Mouse (Mus musculus) lung, embryonic 16.5 days (tissue): ENCODE measurements at regions not wholly inside any gene's neighbourhood (a gene's known extent, or its start where the extent isn't known, plus 50 kb on each side); places are given as distances from the start of the nearest gene placed in this dataset.

Source experiments
- ATAC-seq: fragments of 200-750 bp; cut with Nextera tagmentation; 2 replicates; pipeline ENCODE4 v1.8.0; 2017; ENCODE audit warnings: low read depth, mild to moderate bottlenecking, moderate library complexity
- H3K27ac ChIP-seq: fragments of 300-500 bp; sonication (generic); 2 replicates; pipeline ENCODE4 v1.5.1; 2014; ENCODE audit warnings: mild to moderate bottlenecking, control low read depth, low read length
- H3K27me3 ChIP-seq: fragments of 300-500 bp; sonication (generic); 2 replicates; pipeline ENCODE4 v1.6.1; 2014; ENCODE audit warnings: low read depth, low read length, mixed read lengths; ENCODE audit not compliant: control insufficient read depth, insufficient read depth
- H3K36me3 ChIP-seq: fragments of 300-500 bp; sonication (generic); 2 replicates; pipeline ENCODE4 v1.6.1; 2014; ENCODE audit warnings: low read length; ENCODE audit not compliant: control insufficient read depth, insufficient read depth
- H3K4me1 ChIP-seq: fragments of 300-500 bp; sonication (generic); replicated peaks from 2 replicates; pipeline ENCODE4 v1.6.1; 2014; ENCODE audit warnings: low read length, mixed read lengths; ENCODE audit not compliant: control insufficient read depth, insufficient read depth
- H3K4me2 ChIP-seq: fragments of 300-500 bp; sonication (generic); 2 replicates; pipeline ENCODE4 v1.6.1; 2014; ENCODE audit warnings: low read depth, low read length, control low read depth
- H3K4me3 ChIP-seq: fragments of 300-500 bp; sonication (generic); 2 replicates; pipeline ENCODE4 v1.5.1; 2014; ENCODE audit warnings: mild to moderate bottlenecking, low read length, control low read depth
- H3K9ac ChIP-seq: fragments of 300-500 bp; sonication (generic); 2 replicates; pipeline ENCODE4 v1.6.1; 2014; ENCODE audit warnings: low read length, control low read depth
- H3K9me3 ChIP-seq: fragments of 300-500 bp; sonication (generic); 2 replicates; pipeline ENCODE4 v1.6.1; 2016; ENCODE audit warnings: low read length; ENCODE audit not compliant: control insufficient read depth
- WGBS: fragments of 180-500 bp; shearing (Covaris S2); extraction: QIAGEN DNeasy Blood & Tissue Kit; methylation state at CpG from one replicate; pipeline ENCODE4 v1.1.7; 2014; 5-methylcytosine and 5-hydroxymethylcytosine counted together

DNA sequence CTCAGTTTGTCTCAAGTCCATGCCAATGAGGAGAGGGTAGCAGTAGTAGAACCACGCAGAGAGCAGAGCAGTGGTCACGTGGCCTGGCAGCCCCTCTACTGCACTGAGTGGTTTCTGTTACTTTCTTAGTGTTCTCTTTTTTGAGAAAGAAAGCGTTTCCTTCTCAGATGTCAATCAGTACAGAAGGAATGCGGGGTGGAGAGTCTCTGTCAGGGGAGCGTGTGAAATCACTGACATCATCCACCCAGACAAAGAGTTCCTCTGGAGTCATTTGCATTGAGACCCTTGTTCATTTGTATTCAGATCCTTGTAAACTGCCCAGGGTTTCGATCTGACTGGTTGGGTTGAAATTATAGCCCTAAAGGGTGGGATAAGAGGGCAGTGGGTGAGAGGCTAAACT is 85.8 kb upstream of the Nckap5 start:
- Histone ChIP-seq H3K4me3 (no peak overlapping the region), H3K9me3 (no peaks in the 10 kb centered on the region), H3K4me1 (peaks cover 21% of the 10 kb centered on the region), H3K27ac (no peak overlapping the region), H3K36me3 (no peaks in the 10 kb centered on the region), H3K4me2 (no peak overlapping the region), H3K27me3 (no peaks in the 10 kb centered on the region), H3K9ac (no peak overlapping the region)
- ATAC-seq = no peak
- WGBS = 68% methylated on average over 6 of the region's 6 CpGs

- peak overlapping the region; percentile 47 for H3K27ac ChIP-seq
- peak; percentile 93 for ATAC-seq
- H3K27me3 ChIP-seq = no peaks in the 10 kb centered on the region
- peaks cover 19% of the 10 kb centered on the region for H3K4me1 ChIP-seq
- H3K9ac ChIP-seq = no peak overlapping the region
- H3K4me2 ChIP-seq = peak overlapping the region; percentile 6; the same call in 1 of the 2 replicates
- H3K4me3 ChIP-seq = no peak overlapping the region
- H3K9me3 ChIP-seq = no peaks in the 10 kb centered on the region
- WGBS = 23% methylated on average over 12 of the region's 12 CpGs
- no peaks in the 10 kb centered on the region for H3K36me3 ChIP-seq
Measured at GRCm38 (mm10) chr1:126911277-126912060, 80.9 kb upstream of the Nckap5 start.

- Histone ChIP-seq H3K9me3 (no peaks in the 10 kb centered on the region), H3K36me3 (no peaks in the 10 kb centered on the region), H3K27me3 (no peaks in the 10 kb centered on the region), H3K4me1 (peaks cover 14% of the 10 kb centered on the region), H3K27ac (no peak overlapping the region), H3K4me2 (no peak overlapping the region), H3K9ac (no peak overlapping the region), H3K4me3 (no peak overlapping the region)
- WGBS = 78% methylated on average over 2 of the region's 2 CpGs
- ATAC-seq = no peak
Measured at GRCm38 (mm10) chr1:126907417-126907816, 76.8 kb upstream of the Nckap5 start.

DNA sequence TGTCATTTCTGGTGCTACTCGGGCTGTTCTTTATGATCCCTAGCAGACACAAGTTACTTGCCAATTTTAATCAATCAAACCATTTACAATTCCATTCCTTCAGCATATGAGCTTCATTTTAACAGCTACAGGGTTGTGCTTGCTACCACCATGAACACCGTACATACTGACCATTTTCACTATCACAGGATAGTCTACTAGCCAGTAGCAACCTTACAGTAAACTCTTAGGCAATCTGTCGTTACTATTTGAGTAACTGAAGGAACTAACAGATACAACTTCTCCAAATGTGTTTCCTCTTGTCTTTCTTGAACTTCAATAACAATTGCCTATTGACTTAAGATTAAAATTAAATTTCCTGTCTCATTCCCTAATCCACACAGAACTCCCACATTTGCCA is 67.9 kb upstream of the Nckap5 start:
- no peaks in the 10 kb centered on the region for H3K27me3 ChIP-seq
- no peak overlapping the region for H3K4me2 ChIP-seq
- H3K4me1 ChIP-seq = no peaks in the 10 kb centered on the region
- H3K9ac ChIP-seq = no peak overlapping the region
- no peaks in the 10 kb centered on the region for H3K9me3 ChIP-seq
- no peaks in the 10 kb centered on the region for H3K36me3 ChIP-seq
- no peak for ATAC-seq
- no peak overlapping the region for H3K4me3 ChIP-seq
- WGBS = 70% methylated on average over 3 of the region's 3 CpGs
- no peak overlapping the region for H3K27ac ChIP-seq

- H3K4me2 ChIP-seq = no peak overlapping the region
- no peak for ATAC-seq
- no peak overlapping the region for H3K9ac ChIP-seq
- no peaks in the 10 kb centered on the region for H3K36me3 ChIP-seq
- H3K9me3 ChIP-seq = no peaks in the 10 kb centered on the region
- no peaks in the 10 kb centered on the region for H3K27me3 ChIP-seq
- H3K4me3 ChIP-seq = no peak overlapping the region
- WGBS = 67% methylated on average over 4 of the region's 4 CpGs
- no peak overlapping the region for H3K27ac ChIP-seq
- no peaks in the 10 kb centered on the region for H3K4me1 ChIP-seq
Measured at GRCm38 (mm10) chr1:126896895-126897294, 66.3 kb upstream of the Nckap5 start.

- Histone ChIP-seq H3K4me1 (no peaks in the 10 kb centered on the region), H3K27me3 (no peaks in the 10 kb centered on the region), H3K27ac (no peak overlapping the region), H3K36me3 (no peaks in the 10 kb centered on the region), H3K4me2 (no peak overlapping the region), H3K9me3 (no peaks in the 10 kb centered on the region), H3K4me3 (no peak overlapping the region), H3K9ac (no peak overlapping the region)
- WGBS = 93% methylated on average over 3 of the region's 3 CpGs
- no peak for ATAC-seq
Measured at GRCm38 (mm10) chr1:126880801-126881200, 50.2 kb upstream of the Nckap5 start.
